Mouse (Mus musculus) heart, embryonic 11.5 days (tissue): ENCODE measurements around the gene Atxn1l. TPM values are rescaled to one million over a fixed set of nuclear protein-coding genes. Genes with fewer than 3 reads are reported as not detected.

Experiments
- ATAC-seq: fragments of 200-750 bp; cut with Nextera tagmentation; replicated peaks from 2 replicates; pipeline ENCODE4 v1.8.0; 2017; ENCODE audit warnings: moderate library complexity; ENCODE audit not compliant: insufficient number of reproducible peaks, low FRiP score, low TSS enrichment
- H3K27ac ChIP-seq: fragments of 300-500 bp; sonication (generic); 2 replicates; pipeline ENCODE4 v1.5.1; 2014; ENCODE audit warnings: mild to moderate bottlenecking, low read depth, low read length
- H3K27me3 ChIP-seq: fragments of 300-500 bp; sonication (generic); 2 replicates; pipeline ENCODE4 v1.6.1; 2014; ENCODE audit warnings: mild to moderate bottlenecking, low read length, mixed read lengths; ENCODE audit not compliant: control insufficient read depth, insufficient read depth
- H3K36me3 ChIP-seq: fragments of 300-500 bp; sonication (generic); 2 replicates; pipeline ENCODE4 v1.6.1; 2014; ENCODE audit warnings: mild to moderate bottlenecking, low read length, moderate library complexity, mixed read lengths; ENCODE audit not compliant: control insufficient read depth, insufficient read depth
- H3K4me1 ChIP-seq: fragments of 300-500 bp; sonication (generic); 2 replicates; pipeline ENCODE4 v1.6.1; 2014; ENCODE audit warnings: low read length; ENCODE audit not compliant: control insufficient read depth, insufficient read depth
- H3K4me2 ChIP-seq: fragments of 300-500 bp; sonication (generic); 2 replicates; pipeline ENCODE4 v1.6.1; 2014; ENCODE audit warnings: mild to moderate bottlenecking, moderate library complexity
- H3K4me3 ChIP-seq: fragments of 300-500 bp; sonication (generic); 2 replicates; pipeline ENCODE4 v1.5.1; 2014; ENCODE audit warnings: low read depth, low read length
- H3K9ac ChIP-seq: fragments of 300-500 bp; sonication (generic); 2 replicates; pipeline ENCODE4 v1.6.1; 2014; ENCODE audit warnings: mild to moderate bottlenecking, low read depth, low read length, moderate library complexity
- H3K9me3 ChIP-seq: fragments of 300-500 bp; sonication (generic); replicated peaks from 2 replicates; pipeline ENCODE4 v1.6.1; 2016; ENCODE audit warnings: low read length; ENCODE audit not compliant: control insufficient read depth
- WGBS: fragments of 180-500 bp; shearing (Covaris S2); extraction: QIAGEN DNeasy Blood & Tissue Kit; methylation state at CpG from one replicate; pipeline ENCODE4 v1.1.7; 2014; ENCODE audit not compliant: insufficient replicate concordance; 5-methylcytosine and 5-hydroxymethylcytosine counted together
- polyA plus RNA-seq: library from polyadenylated mRNA; unstranded; fragments of >200 nt; fragmentation: Nextera tagmentation; extraction: Ambion mirVana; gene quantifications from 2 replicates; pipeline ENCODE4 v1.2.1, GENCODE M21; 2014

The Atxn1l gene
- polyA plus RNA-seq, 1 experiment from 2014 or later, result 5.5 TPM

GRCm38 (mm10) chr8:109693146-109693900 is 44.2 kb downstream of the Atxn1l start, which contains the start of gene Ist1:
Gene Ist1 (minus strand): TSS chr8:109693260.
- under 1% methylated on average over 57 of the region's 57 CpGs for WGBS
- no peaks in the 10 kb centered on the region for H3K27me3 ChIP-seq
- peak within 1 kb of the TSS; percentile 75 for H3K27ac ChIP-seq
- H3K4me1 ChIP-seq, result peaks cover 12% of the 10 kb centered on the region
- peak; percentile 97 for ATAC-seq
- H3K4me2 ChIP-seq, result peak within 1 kb of the TSS; percentile 86
- H3K36me3 ChIP-seq, result no peaks in the 10 kb centered on the region
- H3K9ac ChIP-seq, result peak within 1 kb of the TSS; percentile 87
- H3K9me3 ChIP-seq, result no peaks in the 10 kb centered on the region
- H3K4me3 ChIP-seq, result peak within 1 kb of the TSS; percentile 84

- Histone ChIP-seq H3K36me3 (no peaks in the 10 kb centered on the region), H3K27me3 (no peaks in the 10 kb centered on the region), H3K4me2 (peak overlapping the region; percentile 86), H3K4me3 (peak overlapping the region; percentile 84), H3K9ac (peak overlapping the region; percentile 87), H3K27ac (peak overlapping the region; percentile 75), H3K4me1 (peaks cover 12% of the 10 kb centered on the region), H3K9me3 (no peaks in the 10 kb centered on the region)
- WGBS, result under 1% methylated on average over 38 of the region's 38 CpGs
- ATAC-seq, result peak; percentile 76
Measured at GRCm38 (mm10) chr8:109692443-109693145, 44.9 kb downstream of the Atxn1l start.

- Histone ChIP-seq H3K9me3 (no peaks in the 10 kb centered on the region), H3K9ac (peak overlapping the region; percentile 87), H3K27ac (no peak overlapping the region), H3K36me3 (no peaks in the 10 kb centered on the region), H3K4me3 (peak overlapping the region; percentile 84), H3K4me2 (peak overlapping the region; percentile 86), H3K27me3 (no peaks in the 10 kb centered on the region), H3K4me1 (peaks cover 12% of the 10 kb centered on the region)
- 58% methylated on average over 5 of the region's 5 CpGs for WGBS
- ATAC-seq, result no peak
Measured at GRCm38 (mm10) chr8:109691769-109692168, 45.8 kb downstream of the Atxn1l start.

GRCm38 (mm10) chr8:109687248-109687647 is 50.3 kb downstream of the Atxn1l start:
- Histone ChIP-seq H3K4me3 (no peak overlapping the region), H3K36me3 (peaks cover 5% of the 10 kb centered on the region; the same call in 1 of the 2 replicates), H3K27me3 (no peaks in the 10 kb centered on the region), H3K4me1 (peaks cover 12% of the 10 kb centered on the region), H3K4me2 (no peak overlapping the region), H3K9ac (no peak overlapping the region), H3K9me3 (no peaks in the 10 kb centered on the region), H3K27ac (no peak overlapping the region)
- WGBS, result 95% methylated on average over 5 of the region's 5 CpGs
- no peak for ATAC-seq

GRCm38 (mm10) chr8:109682120-109682519 is 55.4 kb downstream of the Atxn1l start:
- no peak for ATAC-seq
- no peak overlapping the region for H3K4me3 ChIP-seq
- H3K4me2 ChIP-seq, result no peak overlapping the region
- no peak overlapping the region for H3K27ac ChIP-seq
- no peaks in the 10 kb centered on the region for H3K27me3 ChIP-seq
- H3K9ac ChIP-seq, result no peak overlapping the region
- H3K36me3 ChIP-seq, result peaks cover 28% of the 10 kb centered on the region
- no peaks in the 10 kb centered on the region for H3K4me1 ChIP-seq
- H3K9me3 ChIP-seq, result no peaks in the 10 kb centered on the region
- 92% methylated on average over 5 of the region's 5 CpGs for WGBS

- Histone ChIP-seq H3K4me2 (no peak overlapping the region), H3K4me3 (no peak overlapping the region), H3K9me3 (no peaks in the 10 kb centered on the region), H3K4me1 (no peaks in the 10 kb centered on the region), H3K27me3 (no peaks in the 10 kb centered on the region), H3K36me3 (peaks cover 30% of the 10 kb centered on the region), H3K9ac (no peak overlapping the region), H3K27ac (no peak overlapping the region)
- no peak for ATAC-seq
- 77% methylated on average over 3 of the region's 3 CpGs for WGBS
Measured at GRCm38 (mm10) chr8:109681535-109681934, 56.0 kb downstream of the Atxn1l start.

Other genes with a start within 250 kb of the Atxn1l start
- gene Pmfbp1, start 243.7 kb downstream of the Atxn1l start, polyA plus RNA-seq, result 0.10 and 0.28 TPM in 2 replicates
- 12.1 and 15.2 TPM in 2 replicates for gene Dhx38, start 171.9 kb downstream of the Atxn1l start, polyA plus RNA-seq
- 18.9 and 19.2 TPM in 2 replicates for gene Txnl4b, start 171.8 kb downstream of the Atxn1l start, polyA plus RNA-seq
- gene Hp, start 158.6 kb downstream of the Atxn1l start, polyA plus RNA-seq, result 0.54 and 0.74 TPM in 2 replicates
- 32.2 and 36.0 TPM in 2 replicates for gene Dhodh, start 129.1 kb downstream of the Atxn1l start, polyA plus RNA-seq
- 0.34 and 0.41 TPM in 2 replicates for gene Pkd1l3, start 123.2 kb downstream of the Atxn1l start, polyA plus RNA-seq
- 89.6 and 106 TPM in 2 replicates for gene Ist1, start 44.5 kb downstream of the Atxn1l start, polyA plus RNA-seq
- 17.0 and 19.6 TPM in 2 replicates for gene Zfp821, start 32.2 kb downstream of the Atxn1l start, polyA plus RNA-seq
- 22.1 and 35.4 TPM in 2 replicates for gene Ap1g1, start 40.8 kb upstream of the Atxn1l start, polyA plus RNA-seq
- gene Phlpp2, start 130.8 kb upstream of the Atxn1l start, polyA plus RNA-seq, result 2.2 and 3.3 TPM in 2 replicates
- gene Marveld3, start 224.5 kb upstream of the Atxn1l start, polyA plus RNA-seq, result not detected in 2 replicates